Mouse (Mus musculus): ENCODE measurements around the gene Gm1604a.
"Not testable (repeated sequence)": the region's sequence is repeated elsewhere in the genome, so short reads cannot be mapped to it uniquely, and the experiment has no call there.

Gm1604a gene

DNA sequence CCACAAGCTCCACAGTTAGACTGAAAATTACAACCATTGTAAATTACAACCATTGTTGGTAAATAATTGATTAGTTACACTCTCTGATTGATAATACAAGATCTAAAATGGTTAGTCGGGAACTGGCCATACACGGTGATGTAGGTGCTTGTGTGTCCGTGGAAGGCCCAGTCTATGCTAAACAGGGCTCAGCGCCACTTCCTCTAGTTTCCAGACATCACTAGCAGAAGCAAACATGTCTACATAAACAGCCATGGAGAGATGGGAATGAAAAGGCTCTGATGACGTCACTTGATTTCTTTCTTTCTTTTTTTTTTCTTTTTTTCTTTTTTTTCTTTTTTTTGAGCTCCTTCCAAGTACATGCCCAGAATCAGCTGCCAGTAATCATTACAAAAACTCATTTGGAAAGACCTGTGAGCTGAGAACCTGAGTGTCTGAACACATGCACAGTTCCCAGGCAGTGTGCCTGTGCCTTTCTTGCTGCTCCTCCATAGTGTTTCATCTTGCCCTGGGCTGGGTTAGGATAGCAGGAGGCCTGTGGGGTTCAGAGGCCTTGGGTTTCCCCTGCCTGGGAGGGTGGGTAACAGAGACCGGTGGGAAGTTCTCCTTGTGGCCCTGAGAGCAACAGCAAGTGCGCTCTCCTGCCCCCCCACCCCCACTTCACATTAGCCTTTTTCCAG is 44.3 kb downstream of the Gm1604a start:
- not testable (repeated sequence) for DNase-seq (ENCODE audit: low spot score)

DNA sequence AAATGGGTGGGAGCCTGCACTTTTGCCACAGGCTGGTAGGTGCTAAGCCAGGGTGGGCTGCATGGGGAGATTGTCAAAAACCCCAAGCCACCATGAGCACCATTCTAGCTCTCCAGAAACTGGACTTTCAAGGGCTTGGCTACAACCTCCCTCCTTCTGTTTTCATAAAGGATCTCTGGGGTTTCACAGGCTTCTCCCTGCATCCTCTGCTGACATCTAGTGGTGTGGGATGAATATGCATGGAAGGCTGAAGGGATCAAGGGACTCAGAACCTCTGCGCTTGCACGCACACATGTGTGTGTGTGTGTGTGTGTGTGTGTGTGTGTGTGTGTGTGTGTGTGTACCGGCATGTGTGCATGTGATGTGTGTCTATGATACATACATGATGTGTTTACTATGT is 49.1 kb downstream of the Gm1604a start:
- not testable (repeated sequence) for DNase-seq (ENCODE audit: low spot score)

DNA sequence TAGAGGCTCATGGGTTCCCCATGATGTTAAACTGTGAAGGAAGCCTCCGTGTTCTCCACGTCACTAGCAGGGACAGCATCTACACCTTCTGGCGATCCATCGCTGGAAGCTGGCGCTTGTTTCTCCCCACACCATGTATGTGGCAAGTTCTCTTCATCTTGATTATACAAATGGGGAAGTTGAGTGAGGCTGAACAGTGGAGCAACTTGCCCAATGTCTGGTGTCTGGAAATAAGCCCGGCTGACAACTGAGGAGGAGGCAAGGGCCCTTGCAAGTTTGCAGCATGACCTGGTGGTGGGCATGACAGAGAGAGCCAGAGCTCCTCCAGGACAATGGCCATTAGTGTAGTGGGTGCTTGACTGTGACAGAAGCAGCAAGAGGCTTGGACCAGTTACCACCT is 50.2 kb downstream of the Gm1604a start:
- DNase-seq (ENCODE audit: low spot score) = not testable (repeated sequence)

DNA sequence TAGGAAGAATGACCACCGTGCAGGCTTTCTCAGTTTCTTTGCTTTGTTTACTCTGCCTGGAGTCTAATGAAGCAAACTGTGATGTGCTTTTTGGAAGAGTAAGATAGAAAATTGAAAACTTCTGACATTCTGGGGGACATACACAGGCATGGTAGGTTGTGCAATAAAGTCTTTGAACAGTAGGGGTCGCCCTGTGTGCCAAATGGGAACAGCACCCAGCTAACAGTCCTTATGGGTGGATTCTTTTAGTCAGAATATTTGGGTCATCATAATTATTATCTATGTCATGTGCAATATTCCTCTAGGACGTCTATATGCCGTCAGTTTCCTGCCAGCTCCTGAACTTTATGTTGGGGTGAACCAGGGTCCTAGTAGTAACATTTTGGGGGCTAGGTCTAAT is 54.2 kb downstream of the Gm1604a start:
- peak; percentile 58 for DNase-seq (ENCODE audit: low spot score)

DNA sequence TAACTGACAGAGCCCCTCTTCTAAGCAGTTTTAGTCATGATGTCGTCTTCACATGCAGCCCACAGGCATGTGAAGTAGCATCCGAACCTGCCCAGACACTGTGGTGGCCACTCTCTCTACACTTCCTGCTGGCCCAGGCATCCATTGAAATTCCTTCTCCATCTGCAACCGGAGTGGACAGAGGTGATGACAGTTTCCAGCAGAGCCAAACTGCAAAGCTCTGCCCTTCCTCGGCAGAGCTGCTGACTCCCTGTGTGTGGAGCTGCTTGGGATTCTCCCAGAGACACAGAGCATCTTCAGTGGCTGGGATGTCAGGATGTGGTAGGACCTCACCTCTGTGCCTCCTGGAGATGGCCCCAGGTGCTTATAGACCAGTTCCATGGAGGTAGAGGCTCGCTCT is 59.2 kb downstream of the Gm1604a start:
- not testable (repeated sequence) for DNase-seq (ENCODE audit: low spot score)

DNA sequence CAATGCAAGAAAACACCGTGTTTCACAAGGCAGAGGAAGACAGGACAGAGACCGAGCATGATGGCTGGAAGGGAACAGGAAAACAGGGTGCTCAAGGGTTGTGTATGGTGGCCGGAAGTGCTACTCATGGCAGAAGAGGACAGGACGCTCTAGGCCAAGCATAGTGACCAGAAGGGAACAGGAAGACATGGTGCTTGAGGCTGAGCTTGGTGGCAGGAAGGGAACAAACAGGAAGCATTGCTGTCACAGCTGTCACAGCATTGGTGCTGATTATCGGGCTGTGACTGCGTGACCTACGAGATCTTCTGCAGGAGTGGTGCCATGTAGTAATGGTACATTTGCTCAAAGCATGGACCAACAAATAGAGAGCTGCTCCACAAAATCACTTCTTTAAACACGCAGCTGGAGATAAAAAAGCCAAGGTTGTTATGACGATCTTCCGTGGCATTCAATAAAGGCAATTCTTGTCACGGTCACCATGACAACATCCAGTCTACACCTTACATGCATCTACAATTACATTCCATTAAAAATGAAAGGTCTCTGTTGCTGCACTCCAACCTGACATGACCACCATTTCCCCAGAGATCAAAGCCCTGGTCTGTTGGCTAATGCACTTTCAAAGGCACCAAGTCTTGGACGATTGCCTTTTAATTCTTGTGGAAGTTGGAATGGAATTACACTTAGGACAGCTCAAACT is 60.3 kb downstream of the Gm1604a start:
- DNase-seq (ENCODE audit: low spot score) = not testable (repeated sequence)

DNA sequence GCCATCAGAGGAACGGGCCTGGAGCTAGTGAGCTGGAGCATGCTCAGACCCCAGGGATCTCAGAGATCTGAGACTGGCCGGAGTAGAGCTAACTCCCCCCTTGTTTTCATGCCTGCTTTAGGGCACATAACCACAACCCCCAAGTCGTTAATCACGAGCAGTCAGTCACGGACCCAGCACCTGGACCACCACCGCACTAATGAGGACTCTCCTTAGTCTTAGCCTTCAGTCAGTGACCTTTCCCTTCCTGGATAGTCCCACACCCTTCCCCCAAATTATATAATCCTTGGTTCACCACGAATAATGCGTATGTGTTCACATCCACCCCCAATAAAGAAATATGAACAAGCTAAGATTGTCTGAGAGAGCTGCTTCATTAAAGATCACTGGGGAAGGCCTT is 61.5 kb downstream of the Gm1604a start:
- DNase-seq (ENCODE audit: low spot score) = not testable (repeated sequence)

DNA sequence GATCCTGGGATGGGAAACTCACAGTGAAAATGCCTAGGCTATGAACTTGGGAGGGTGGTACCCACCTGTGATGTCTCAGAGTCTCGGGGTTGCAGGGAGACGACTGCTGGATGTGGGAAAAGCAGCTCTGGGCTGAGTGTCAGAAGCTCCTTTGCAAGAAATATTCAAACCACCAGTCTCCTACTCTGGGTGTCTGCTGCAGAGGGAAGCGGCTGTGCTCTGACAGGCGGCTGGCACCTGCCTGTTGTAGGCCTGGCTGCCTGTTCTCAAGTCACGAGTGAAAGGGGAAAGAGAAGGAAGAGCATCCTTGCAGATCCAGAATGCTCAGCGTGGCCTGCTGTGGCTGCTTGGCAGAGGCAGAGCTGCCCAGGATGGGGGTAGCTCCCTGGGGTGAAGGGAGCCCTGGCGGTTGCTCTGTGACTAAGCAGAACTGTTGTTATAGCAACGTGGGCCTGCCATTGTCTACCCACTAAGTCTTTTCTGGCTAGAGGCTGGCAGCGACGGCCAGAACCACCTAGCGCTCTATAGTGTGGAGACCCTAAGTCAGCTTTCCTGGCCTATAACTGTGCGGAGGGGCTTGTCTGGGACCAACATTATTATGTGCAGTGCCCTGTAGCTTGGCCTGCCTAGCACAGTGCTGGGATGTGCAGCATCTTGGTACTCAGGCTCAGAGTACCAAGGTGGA is 72.6 kb downstream of the Gm1604a start:
- not testable (repeated sequence) for DNase-seq (ENCODE audit: low spot score)

DNA sequence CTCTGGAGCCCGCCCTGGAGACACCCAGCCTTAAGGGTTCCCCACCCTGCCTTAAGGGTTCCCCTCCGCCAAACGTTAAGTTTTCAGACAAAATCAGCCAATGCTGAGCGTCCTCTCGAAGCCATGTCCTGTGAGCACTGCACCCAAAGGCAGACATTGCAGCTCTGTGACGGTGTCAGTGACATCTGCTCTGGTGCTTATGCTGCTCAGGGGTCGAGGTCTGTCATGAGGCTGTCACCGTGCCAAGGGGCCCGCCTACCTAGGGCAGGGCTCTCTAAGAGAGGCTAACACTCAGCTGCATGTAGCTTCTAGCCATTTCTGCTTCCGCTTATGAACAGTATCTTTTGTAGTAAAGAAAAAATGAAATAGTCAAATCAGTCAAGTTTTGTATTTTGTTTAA is 73.7 kb downstream of the Gm1604a start:
- DNase-seq (ENCODE audit: low spot score) = not testable (repeated sequence)

DNA sequence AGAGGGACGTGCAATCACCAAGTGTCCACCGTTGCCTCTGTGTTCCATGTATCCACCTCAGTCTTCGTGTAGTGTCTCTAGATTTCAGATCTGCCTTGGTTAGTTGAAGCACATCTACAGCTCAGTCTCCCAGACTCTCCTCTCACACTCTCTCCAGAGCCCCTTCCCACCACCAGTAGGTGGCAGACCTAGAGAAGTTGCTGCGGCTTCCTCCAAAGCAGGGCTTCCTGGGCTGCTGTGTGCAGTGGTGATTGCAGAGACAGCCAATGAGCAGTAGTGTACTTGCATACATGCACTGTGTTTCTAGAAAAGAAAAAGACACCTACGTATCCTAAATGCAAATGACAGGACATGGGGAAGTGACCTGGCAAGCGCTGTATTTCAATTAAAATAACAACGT is 77.6 kb downstream of the Gm1604a start:
- not testable (repeated sequence) for DNase-seq (ENCODE audit: low spot score)

DNA sequence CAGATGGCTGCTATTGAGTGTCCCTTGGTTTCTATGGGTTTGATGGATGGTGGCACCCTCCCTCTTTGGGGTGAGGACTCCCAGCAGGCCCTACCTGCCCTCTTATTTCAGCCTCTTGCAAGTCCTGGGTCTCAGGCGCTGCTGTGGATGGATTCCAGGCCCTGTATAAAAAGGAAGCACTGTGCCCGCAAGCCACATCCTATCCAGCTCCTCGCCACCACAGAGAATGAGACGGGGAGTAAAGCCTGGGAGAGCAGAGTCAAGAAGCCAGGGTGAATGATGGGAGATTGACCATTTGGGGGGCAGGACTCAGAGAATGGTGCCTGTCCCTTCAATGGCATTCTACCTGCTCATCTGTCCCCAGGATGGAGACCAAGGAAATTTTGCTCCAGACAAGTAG is 86.3 kb downstream of the Gm1604a start:
- not testable (repeated sequence) for DNase-seq (ENCODE audit: low spot score)

DNA sequence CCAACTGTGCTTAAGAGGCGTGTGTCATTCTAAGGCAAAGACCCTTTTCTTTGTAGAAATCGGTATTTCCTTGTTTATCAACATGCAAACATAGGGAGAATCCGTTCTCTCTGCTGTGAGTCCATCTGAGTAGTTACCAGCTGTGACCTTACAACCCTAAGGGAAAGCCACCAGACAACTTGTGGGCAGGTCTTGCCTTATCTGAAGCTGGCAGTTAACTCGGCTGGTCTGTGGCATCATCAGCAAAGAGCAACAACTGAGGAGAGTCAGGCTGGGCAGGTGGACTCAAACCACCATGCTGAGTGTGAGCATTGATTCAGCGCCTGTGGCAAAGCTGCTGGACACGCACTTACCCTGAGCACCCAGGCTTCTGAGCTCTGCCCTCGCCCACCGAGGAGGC is 90.9 kb downstream of the Gm1604a start:
- DNase-seq (ENCODE audit: low spot score) = not testable (repeated sequence)

DNA sequence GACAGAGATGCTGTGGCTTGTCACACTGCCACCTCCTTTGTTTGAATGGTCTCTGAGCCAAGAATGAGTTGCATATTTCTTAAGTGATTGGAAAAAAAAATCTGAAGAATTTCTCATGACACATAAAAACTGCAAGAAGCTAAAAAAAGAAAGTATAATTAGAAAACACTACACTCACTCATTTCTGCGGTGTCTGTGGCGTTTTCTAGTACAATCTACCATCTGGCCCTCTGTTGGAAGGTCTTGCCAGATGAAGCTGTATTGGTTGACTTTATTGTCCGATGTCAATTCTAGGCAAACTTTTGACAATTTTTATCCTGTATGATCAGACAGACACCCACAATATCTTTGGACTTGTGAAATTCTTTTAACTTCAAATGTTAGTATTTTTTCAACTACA is 95.5 kb downstream of the Gm1604a start:
- DNase-seq (ENCODE audit: low spot score) = not testable (repeated sequence)

DNA sequence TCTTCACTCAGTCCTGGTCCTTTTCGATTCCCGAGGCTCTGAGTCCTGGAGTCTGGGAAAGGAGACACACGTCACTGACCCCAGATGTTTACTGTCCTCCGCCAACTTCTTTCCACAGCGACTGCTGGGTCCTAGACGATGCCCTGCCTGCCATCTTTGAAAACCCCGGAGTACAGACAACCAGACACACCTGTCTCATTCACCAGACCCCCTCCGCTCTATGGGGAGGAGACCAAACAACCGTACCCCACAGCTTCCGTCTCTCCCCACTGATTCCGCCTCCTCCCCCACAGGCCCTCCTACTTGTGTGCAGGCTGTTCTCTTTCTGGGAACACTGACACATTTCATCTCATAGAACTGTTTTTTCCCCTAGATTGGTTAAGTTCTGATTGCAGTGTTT is 97.2 kb downstream of the Gm1604a start:
- DNase-seq (ENCODE audit: low spot score) = not testable (repeated sequence)

DNA sequence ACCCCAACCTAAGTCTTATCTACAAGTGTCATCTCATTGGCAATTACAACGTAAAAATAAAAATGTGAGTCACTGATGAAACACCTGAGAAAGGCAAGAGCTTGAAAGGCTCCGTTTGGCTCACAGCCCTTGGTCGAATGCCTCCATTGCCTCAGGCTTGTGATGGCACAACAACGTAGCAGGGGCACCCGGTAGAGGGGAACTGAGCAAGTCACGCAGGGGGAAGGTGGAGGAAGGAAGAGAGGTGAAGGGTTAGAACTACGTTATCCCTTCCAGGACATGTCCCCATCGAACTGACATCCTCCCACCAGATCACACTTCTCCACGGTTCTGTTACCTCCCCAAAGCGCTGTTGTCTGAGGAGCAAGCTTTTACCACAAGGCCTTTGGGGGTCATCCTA is 101.1 kb downstream of the Gm1604a start:
- DNase-seq (ENCODE audit: low spot score) = not testable (repeated sequence)

DNA sequence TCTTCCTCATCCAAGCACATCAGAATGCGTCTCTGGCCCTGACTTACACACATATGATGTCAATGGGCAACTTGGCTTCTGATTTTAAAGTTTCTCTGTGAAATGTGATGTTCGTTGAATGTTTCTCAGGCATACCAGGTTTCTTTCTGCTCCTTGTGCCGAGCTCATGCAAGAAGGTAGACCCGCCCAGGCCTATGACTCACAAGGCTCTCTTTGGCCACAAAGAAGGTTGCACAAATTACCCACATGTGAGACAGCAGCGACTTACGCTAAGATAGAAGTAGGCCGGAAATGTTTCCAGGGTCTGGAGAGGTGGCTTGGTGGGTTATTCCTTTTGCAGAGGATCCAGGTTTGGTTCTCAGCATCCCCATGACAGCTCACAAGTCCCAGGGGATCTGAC is 108.6 kb downstream of the Gm1604a start:
- DNase-seq (ENCODE audit: low spot score) = not testable (repeated sequence)

DNA sequence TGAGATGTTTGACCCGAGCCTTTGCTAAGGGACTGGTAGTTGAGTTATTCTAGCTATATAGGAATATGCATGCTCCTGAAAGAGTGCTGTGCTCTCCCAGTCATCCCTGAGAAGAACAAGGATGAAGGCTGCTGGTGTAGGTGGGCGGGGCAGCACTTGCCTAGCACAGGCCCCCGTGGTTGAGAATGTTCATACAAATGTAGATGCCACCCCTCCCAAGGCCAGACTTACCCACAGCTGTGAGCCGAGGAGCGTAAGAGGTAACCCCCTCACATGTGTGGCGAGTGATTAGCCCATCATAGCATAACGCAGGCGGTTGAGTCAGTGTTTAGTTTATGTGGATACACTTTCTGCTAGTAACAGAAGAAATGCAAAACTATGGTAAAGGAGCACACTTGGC is 109.9 kb downstream of the Gm1604a start:
- not testable (repeated sequence) for DNase-seq (ENCODE audit: low spot score)

Data from ovary, postnatal 14 days (tissue).